8 mouse cellular contexts compared by ENCODE assay signal in the genomic region with DNA sequence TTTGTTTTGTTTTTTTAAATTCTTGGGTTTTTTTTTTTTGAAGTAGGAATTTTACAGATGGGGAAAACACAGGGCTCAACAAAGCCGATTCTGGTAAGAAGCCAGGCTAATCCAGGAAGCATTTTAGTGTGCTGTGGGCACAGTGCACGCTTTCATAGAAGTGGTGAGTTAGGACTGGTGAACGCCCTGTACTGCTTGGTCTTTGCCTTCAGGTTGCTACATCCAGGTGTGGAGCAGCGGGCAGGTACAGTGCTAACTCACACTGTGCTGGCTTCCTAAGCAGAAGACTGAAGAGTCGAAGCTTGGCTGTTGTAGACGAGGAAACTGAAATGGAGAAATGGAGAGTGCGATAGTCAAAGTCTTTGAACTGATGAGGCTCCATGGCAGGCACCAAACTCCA. TPM values are rescaled to one million over a fixed set of nuclear protein-coding genes. Genes with fewer than 3 reads are reported as not detected.
DNase-seq lines count a peak whose midpoint lies in the region; ATAC-seq lines count a peak whose summit lies in the region.

No protein-coding gene starts in this region.

- WGBS in kidney, embryonic 16.5 days: 77% methylated on average over 7 of the region's 7 CpGs
- 91% methylated on average over 7 of the region's 7 CpGs for WGBS in embryonic facial prominence, embryonic 10.5 days
- 86% methylated on average over 7 of the region's 7 CpGs for WGBS in hindbrain, embryonic 16.5 days
- WGBS in midbrain, embryonic 15.5 days: 87% methylated on average over 7 of the region's 7 CpGs

- H3K27me3 ChIP-seq in kidney, embryonic 16.5 days (ENCODE audit: insufficient read depth, low read length): no peaks in the 10 kb centered on the region
- no peaks in the 10 kb centered on the region for H3K27me3 ChIP-seq in embryonic facial prominence, embryonic 10.5 days (replicated peaks; ENCODE audit: low read depth, poor library complexity, severe bottlenecking)
- H3K27me3 ChIP-seq in hindbrain, embryonic 16.5 days (replicated peaks; ENCODE audit: control insufficient read depth, insufficient read depth, low read length): no peaks in the 10 kb centered on the region
- no peaks in the 10 kb centered on the region for H3K27me3 ChIP-seq in midbrain, embryonic 15.5 days (replicated peaks)

- peak overlapping the region; percentile 99 for H3K4me3 ChIP-seq in kidney, embryonic 16.5 days (ENCODE audit: low read length)
- peak overlapping the region; percentile 97 for H3K4me3 ChIP-seq in embryonic facial prominence, embryonic 10.5 days
- H3K4me3 ChIP-seq in hindbrain, embryonic 16.5 days (ENCODE audit: low read length): peak overlapping the region; percentile 95
- H3K4me3 ChIP-seq in midbrain, embryonic 15.5 days: peak overlapping the region; percentile 97

- H3K9ac ChIP-seq in kidney, embryonic 16.5 days (replicated peaks; ENCODE audit: low read length): peak overlapping the region; percentile 42
- H3K9ac ChIP-seq in hindbrain, embryonic 16.5 days (ENCODE audit: low read depth, low read length): no peak overlapping the region
- H3K9ac ChIP-seq in midbrain, embryonic 15.5 days: peak overlapping the region; percentile 89; the same call in 1 of the 2 replicates

- no peak overlapping the region for H3K27ac ChIP-seq in kidney, embryonic 16.5 days (ENCODE audit: low read length)
- H3K27ac ChIP-seq in embryonic facial prominence, embryonic 10.5 days (replicated peaks): no peak overlapping the region
- no peak overlapping the region for H3K27ac ChIP-seq in hindbrain, embryonic 16.5 days (ENCODE audit: low read depth, low read length)
- H3K27ac ChIP-seq in midbrain, embryonic 15.5 days: no peak overlapping the region

- H3K9me3 ChIP-seq in kidney, embryonic 16.5 days (ENCODE audit: low read length): no peaks in the 10 kb centered on the region
- no peaks in the 10 kb centered on the region for H3K9me3 ChIP-seq in embryonic facial prominence, embryonic 10.5 days
- H3K9me3 ChIP-seq in hindbrain, embryonic 16.5 days (ENCODE audit: control insufficient read depth, low read length): no peaks in the 10 kb centered on the region
- no peaks in the 10 kb centered on the region for H3K9me3 ChIP-seq in midbrain, embryonic 15.5 days

- DNase-seq in kidney, adult 9 months: no peak
- no peak for DNase-seq in embryonic facial prominence, embryonic 10.5 days (ENCODE audit: low spot score)
- no peak for DNase-seq in right cerebral cortex, postnatal 36 days (ENCODE audit: low spot score in 2 of 2)
- DNase-seq in ovary, postnatal 10 days (ENCODE audit: low spot score): no peak
- no peak for DNase-seq in urinary bladder, adult 2 months (ENCODE audit: low spot score)

- no peak for ATAC-seq in kidney, embryonic 16.5 days (ENCODE audit: low FRiP score, low TSS enrichment)
- ATAC-seq in hindbrain, embryonic 16.5 days: no peak
- no peak for ATAC-seq in midbrain, embryonic 15.5 days (replicated peaks)

- no peaks in the 10 kb centered on the region for H3K36me3 ChIP-seq in kidney, embryonic 16.5 days (ENCODE audit: insufficient read depth, low read length)
- H3K36me3 ChIP-seq in embryonic facial prominence, embryonic 10.5 days (replicated peaks): peaks cover 29% of the 10 kb centered on the region
- no peaks in the 10 kb centered on the region for H3K36me3 ChIP-seq in hindbrain, embryonic 16.5 days (ENCODE audit: control insufficient read depth, insufficient read depth, low read length)
- H3K36me3 ChIP-seq in midbrain, embryonic 15.5 days (replicated peaks): no peaks in the 10 kb centered on the region

- H3K4me1 ChIP-seq in kidney, embryonic 16.5 days (ENCODE audit: insufficient read depth, low read length): peaks cover 38% of the 10 kb centered on the region
- H3K4me1 ChIP-seq in embryonic facial prominence, embryonic 10.5 days: peaks cover 39% of the 10 kb centered on the region
- H3K4me1 ChIP-seq in hindbrain, embryonic 16.5 days (ENCODE audit: control insufficient read depth, insufficient read depth, low read depth, low read length): peaks cover 31% of the 10 kb centered on the region
- peaks cover 37% of the 10 kb centered on the region for H3K4me1 ChIP-seq in midbrain, embryonic 15.5 days

- H3K4me2 ChIP-seq in kidney, embryonic 16.5 days (replicated peaks; ENCODE audit: low read depth, low read length): peak overlapping the region; percentile 84
- H3K4me2 ChIP-seq in hindbrain, embryonic 16.5 days (ENCODE audit: low read length): peak overlapping the region; percentile 88
- peak overlapping the region; percentile 82 for H3K4me2 ChIP-seq in midbrain, embryonic 15.5 days

RNA-seq across cellular contexts. Expression of gene Rprd1b, which starts 1.7 kb away (rescaled TPM):
- polyA plus RNA-seq in kidney, embryonic 16.5 days (2015; fragmentation: Nextera tagmentation; extraction: Ambion mirVana): 44.1 and 49.3 TPM in 2 replicates
- polyA plus RNA-seq in embryonic facial prominence, embryonic 10.5 days (2016; fragmentation: Nextera tagmentation; extraction: Ambion mirVana): 54.0 and 57.9 TPM in 2 replicates
- polyA plus RNA-seq in hindbrain, embryonic 16.5 days (2015; fragmentation: Nextera tagmentation; extraction: Ambion mirVana): 30.0 and 31.1 TPM in 2 replicates
- 34.7 and 36.6 TPM in 2 replicates for polyA plus RNA-seq in midbrain, embryonic 15.5 days (2015; fragmentation: Nextera tagmentation; extraction: Ambion mirVana)
- polyA plus RNA-seq in urinary bladder, adult 2 months (2012; rRNA removed): 17.7 and 18.5 TPM in 2 replicates

RNA-seq across cellular contexts. Expression of gene Tti1, which starts 1.8 kb away (rescaled TPM):
- polyA plus RNA-seq in kidney, embryonic 16.5 days (2015; fragmentation: Nextera tagmentation; extraction: Ambion mirVana): 30.1 and 33.6 TPM in 2 replicates
- 37.8 and 39.2 TPM in 2 replicates for polyA plus RNA-seq in embryonic facial prominence, embryonic 10.5 days (2016; fragmentation: Nextera tagmentation; extraction: Ambion mirVana)
- polyA plus RNA-seq in hindbrain, embryonic 16.5 days (2015; fragmentation: Nextera tagmentation; extraction: Ambion mirVana): 16.4 and 19.3 TPM in 2 replicates
- 17.4 and 19.5 TPM in 2 replicates for polyA plus RNA-seq in midbrain, embryonic 15.5 days (2015; fragmentation: Nextera tagmentation; extraction: Ambion mirVana)
- 19.6 and 20.8 TPM in 2 replicates for polyA plus RNA-seq in urinary bladder, adult 2 months (2012; rRNA removed)
